Mouse (Mus musculus) embryonic facial prominence, embryonic 14.5 days (tissue): ENCODE measurements around the gene Ptx3. TPM values are rescaled to one million over a fixed set of nuclear protein-coding genes. Genes with fewer than 3 reads are reported as not detected.

Experiments
- polyA plus RNA-seq: library from polyadenylated mRNA; unstranded; fragments of >200 nt; fragmentation: Nextera tagmentation; extraction: Ambion mirVana; gene quantifications from 2 replicates; pipeline ENCODE4 v1.2.1, GENCODE M21; 2014

The Ptx3 gene
- polyA plus RNA-seq, 1 experiment from 2014 or later = 26.1 TPM

Other genes starting within 250 kb of the Ptx3 start
- gene Veph1, start 76.9 kb downstream of the Ptx3 start, polyA plus RNA-seq = 3.0 and 5.5 TPM in 2 replicates